Mouse (Mus musculus): Measurements from ENCODE around the gene Micall1.

DNA sequence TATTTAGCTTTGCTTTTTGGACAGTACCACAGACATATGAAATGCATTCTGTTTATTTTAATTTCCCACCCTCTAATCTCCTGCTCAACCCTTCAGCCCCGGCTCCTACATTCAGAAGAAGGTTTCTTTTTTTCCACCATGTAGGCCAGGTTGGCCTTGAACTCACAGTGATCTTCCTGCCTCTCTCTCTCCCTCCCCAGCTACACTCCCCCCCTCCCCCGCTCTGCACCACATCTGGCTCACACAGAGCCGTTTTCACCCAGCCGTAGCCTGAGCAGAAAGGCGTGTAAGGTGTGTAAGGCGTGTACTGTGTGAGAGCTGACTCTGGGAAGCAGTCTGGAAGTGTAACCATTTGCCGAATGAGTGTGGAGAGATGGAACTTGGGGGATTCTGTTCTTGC lies 20.6 kb downstream of the Micall1 start:
- TF ChIP-seq CTCF (IDR thresholded peaks at IDR 0.05; ENCODE audit: low read depth), result no peak
- TF ChIP-seq EP300 (IDR thresholded peaks at IDR 0.05; ENCODE audit: low read depth), result no peak
